Mouse (Mus musculus) fibroblast of lung, adult 2 months (primary cell): ENCODE data around the gene 9130213A22Rik.

Experiments used
- DNase-seq: peaks from one replicate; pipeline ENCODE4 v3.0.0-alpha.2; 2011; ENCODE audit warnings: low read depth

9130213A22Rik gene

DNA sequence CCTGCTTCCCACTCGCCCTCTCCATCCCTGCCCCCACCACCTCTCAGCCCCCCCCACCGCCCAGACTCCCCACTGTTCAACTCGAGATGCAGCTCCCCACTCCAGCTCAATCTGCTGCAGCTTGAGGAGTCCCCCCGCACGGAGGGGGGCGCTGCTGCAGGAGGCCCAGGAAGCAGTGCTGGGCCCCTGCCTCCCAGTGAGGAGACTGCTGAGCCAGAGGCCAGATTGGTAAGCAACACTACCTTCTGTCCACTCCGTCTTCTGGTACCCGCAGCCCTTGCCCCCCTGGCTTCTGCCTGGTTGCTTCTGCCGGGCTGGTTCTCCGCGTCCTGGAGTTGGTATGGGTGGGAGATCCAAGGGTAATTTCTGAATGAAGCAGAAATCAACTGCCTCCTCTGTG, 15.5 kb downstream of the 9130213A22Rik start:
- DNase-seq = no peak

DNA sequence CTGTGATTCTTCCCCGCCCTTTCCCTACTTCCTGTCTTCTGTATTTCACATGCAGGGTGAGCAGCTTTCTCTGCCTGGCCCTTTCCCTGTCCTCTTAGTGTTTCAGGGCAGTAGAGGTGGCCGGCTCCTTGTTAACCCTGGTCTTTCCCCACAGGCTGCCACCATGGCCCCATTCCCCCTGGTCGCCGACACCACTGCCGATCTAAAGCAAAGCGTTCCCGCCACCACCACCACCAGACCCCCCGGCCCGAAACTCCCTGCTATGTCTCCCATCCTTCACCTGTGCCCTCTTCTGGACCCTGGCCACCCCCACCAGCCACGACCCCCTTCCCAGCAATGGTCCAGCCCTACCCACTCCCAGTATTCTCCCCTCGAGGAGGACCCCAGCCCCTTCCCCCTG, 16.1 kb downstream of the 9130213A22Rik start:
- no peak for DNase-seq

DNA sequence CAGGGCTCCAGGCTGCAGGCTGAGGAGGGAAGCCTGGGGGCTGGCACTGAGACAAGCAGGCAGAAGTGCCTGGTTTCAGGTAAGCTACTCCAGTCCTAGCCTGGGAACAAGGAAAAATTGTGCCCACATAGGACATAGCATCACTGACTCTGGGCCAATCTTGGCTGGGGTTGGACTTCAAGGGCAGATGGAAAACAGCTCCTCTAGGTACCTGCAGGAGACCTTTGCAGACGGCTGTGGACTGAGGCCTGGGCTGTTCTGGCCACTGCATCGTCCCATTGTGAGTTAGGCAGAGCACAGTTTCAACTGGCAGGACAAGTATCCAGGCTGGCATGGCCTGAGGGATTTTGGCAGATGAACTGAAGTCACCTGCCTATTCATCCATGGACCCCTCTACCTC, 16.6 kb downstream of the 9130213A22Rik start:
- no peak for DNase-seq

DNA sequence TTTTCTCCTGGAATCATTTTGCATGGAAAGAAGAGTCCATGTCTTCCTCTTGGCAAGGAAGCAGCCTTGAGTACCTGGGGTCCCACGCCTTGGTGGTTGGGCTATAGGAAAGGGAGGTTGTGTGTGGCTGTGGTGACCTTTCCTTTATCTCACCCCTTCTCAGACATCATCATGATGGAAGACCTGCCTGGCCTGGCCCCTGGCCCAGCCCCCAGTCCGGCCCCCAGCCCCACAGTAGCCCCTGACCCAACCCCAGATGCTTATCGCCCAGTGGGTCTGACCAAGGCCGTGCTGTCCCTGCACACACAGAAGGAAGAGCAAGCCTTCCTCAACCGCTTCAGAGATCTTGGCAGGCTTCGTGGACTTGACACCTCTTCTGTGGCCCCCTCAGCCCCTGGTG, 17.2 kb downstream of the 9130213A22Rik start:
- DNase-seq = no peak

DNA sequence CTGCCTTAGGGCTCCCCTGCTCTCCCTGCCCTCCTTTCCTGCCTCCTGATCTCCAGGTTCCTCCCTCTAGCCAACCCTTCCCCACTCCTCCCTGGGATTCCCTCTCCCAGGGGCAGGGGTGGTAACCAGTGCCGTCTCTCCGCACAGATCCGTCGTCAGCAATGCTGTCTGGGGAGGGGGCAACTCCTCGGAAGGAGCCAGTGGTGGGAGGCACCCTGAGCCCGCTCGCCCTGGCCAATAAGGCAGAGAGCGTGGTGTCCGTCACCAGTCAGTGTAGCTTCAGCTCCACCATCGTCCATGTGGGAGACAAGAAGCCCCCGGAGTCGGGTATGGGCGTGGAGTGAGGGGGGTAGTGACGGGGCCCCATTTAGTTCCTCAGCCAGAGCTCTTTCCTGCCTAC, 17.9 kb downstream of the 9130213A22Rik start:
- DNase-seq = no peak

DNA sequence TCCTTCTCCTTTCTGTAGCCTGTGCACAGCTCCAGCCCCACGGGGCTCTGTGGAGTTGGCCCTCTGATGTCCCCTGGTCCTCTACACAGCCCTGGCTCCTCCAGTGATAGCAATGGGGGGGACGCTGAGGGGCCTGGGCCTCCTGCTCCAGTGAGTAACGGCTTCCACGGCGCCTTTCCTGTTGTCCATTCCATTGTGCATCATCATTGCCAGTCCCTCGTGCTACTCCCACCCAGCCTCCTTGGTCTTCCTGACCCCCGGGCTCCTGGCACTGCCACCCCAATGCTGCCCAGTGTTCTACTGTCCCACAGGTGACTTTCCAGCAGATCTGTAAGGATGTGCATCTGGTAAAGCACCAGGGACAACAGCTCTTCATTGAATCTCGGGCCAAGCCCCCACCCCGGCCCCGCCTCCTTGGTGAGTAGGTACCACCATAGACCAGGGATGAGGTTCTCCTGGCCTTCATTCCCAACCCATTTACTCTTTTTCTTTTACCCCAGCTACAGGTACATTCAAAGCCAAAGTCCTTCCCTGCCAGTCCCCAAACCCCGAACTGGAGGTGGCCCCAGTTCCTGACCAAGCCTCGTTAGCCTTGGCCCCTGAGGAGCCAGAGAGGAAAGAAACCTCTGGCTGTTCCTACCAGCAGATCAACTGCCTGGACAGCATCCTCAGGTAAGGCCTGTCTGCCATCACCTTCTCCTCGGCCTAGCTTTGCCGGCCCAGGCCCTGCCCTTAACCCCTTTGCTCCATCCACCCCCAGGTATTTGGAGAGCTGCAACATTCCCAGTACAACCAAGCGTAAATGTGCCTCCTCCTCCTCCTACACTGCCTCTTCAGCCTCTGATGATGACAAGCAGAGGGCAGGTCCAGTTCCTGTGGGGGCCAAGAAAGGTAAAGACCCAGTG, 18.6 kb downstream of the 9130213A22Rik start:
- DNase-seq = no peak

DNA sequence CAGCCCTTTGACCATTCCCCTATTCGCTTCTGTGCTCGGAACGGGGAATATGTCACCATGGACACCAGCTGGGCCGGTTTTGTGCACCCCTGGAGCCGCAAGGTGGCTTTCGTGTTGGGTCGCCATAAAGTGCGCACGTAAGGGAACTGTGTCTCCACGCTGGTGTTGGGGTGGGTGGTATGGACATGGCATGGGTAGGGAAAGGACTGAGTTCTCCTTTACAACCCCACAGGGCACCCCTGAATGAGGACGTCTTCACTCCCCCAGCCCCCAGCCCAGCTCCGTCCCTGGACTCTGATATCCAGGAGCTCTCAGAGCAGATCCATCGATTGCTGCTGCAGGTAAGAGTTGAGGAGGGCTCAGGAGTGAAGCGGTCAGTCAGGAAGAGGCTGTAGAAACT, 19.3 kb downstream of the 9130213A22Rik start:
- DNase-seq = no peak

DNA sequence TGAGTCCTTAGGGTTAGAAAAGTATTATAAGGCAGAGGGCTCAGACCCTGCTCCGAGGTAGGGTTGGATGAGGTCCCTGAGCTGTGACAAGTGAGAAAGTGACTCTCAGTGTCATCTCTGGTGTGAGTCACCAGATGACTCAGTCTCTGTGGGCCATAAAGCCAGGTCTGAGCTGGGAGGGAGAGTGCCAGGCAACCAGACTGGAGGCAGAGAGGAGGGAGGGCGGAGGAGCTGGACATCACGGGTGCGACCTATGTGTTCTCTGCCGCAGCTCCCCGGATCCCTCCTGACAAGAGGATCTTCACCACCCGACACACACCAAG, 20.0 kb downstream of the 9130213A22Rik start:
- no peak for DNase-seq

DNA sequence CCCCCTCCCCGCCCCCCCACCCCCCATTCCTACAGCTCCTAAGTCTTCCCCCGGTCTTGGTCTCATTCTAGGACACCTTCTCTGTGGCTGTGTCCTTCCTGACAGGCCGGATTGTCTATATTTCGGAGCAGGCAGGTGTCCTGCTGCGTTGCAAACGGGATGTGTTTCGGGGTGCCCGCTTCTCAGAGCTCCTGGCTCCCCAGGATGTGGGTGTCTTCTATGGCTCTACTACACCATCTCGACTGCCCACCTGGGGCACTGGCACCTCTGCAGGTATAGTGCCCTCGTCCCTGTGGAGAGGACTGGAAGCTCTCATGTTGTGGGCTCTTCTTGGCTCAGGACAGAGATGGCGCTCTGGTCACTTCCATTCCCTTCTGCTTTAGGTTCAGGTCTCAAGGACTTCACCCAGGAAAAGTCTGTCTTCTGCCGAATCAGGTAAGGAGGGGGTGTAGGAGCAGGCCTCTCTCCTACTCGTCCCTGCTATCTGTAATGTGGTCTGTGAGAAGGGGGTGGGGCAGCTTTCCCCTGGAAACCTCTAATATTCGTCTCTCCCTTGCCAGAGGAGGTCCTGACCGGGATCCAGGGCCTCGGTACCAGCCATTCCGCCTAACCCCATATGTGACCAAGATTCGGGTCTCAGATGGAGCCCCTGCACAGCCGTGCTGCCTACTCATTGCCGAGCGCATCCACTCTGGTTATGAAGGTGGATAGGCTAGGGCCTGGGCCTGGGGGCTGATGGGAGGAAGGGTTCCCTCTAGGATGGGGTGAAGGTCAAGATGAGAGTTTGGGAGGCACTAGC, 20.6 kb downstream of the 9130213A22Rik start:
- no peak for DNase-seq

DNA sequence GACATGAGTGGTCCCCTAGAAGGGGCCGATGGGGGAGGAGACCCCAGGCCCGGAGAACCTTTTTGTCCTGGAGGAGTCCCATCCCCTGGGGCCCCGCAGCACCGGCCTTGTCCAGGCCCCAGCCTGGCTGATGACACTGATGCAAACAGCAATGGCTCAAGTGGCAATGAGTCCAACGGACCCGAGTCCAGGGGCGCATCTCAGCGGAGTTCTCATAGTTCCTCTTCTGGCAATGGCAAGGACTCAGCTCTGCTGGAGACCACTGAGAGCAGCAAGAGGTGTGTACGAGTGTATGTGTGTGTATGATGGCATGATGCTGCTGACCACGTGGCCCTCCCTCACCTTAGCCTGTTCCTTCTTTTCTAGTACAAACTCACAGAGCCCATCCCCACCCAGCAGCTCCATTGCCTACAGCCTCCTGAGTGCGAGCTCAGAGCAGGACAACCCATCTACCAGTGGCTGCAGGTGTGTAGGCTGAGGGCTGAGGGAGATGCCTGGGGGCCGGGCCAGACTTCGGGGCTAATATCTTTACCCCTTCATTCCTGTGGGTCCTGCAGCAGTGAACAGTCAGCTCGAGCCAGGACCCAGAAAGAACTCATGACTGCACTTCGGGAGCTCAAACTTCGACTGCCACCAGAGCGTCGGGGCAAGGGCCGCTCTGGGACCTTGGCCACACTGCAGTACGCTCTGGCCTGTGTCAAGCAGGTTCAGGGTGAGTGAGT, 21.6 kb downstream of the 9130213A22Rik start:
- DNase-seq = no peak

DNA sequence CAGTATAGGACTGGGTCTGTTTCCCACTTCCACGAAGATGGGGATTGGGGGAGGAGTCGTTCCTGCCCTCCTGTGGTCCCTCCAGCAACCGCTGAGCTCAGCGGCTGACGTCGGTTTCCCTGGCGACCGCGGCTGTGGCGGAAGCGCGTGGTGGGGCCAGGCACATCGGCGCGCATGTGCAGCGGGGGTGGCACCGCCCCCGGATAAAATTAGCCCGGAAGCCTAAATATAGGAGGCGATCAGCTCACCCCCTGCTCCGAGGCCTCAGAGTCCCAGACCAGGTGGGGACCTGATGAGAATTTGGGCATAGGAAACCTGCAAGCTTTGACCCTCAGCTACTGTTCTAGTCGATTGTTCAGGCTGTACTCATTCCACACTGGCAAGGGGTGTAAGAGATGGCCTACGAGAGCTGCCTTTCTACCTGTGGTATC, 22.5 kb downstream of the 9130213A22Rik start:
- peak; percentile 83 for DNase-seq

DNA sequence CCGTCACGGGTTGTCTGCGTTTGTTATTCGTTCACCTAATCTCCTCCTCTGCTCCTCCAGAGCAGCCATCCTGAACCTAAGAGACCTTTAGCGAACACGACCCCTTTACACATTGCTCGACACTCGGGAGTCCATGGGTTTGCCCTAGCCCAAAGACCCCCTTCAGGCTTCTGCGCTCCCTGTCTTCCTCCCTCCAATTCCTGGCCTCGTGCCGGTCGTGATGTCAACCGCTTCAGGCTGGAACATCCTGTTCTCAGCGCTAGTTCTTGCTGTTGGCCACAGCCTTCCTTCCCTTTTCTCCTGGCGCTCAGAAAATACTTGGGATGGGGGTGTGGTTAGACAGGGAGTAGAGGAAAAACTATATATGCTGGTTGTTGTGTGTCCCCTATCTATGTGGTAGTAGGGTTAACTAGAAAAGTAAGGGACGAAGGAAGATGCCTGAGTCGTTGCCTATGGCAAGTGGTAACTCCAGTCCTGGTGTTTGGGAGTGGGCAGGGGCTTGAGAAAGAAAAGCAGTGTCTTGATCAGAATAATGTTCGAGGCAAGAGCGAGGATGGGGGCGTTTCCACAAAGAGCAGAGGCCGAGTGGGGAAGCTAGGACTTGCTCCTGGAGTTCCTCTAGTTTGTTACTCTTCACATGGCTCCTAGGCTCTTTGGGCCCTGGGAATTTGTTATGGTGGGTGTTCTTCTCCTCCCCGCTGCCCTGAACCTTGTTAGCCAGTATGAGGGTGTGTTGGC, 23.0 kb downstream of the 9130213A22Rik start:
- no peak for DNase-seq

DNA sequence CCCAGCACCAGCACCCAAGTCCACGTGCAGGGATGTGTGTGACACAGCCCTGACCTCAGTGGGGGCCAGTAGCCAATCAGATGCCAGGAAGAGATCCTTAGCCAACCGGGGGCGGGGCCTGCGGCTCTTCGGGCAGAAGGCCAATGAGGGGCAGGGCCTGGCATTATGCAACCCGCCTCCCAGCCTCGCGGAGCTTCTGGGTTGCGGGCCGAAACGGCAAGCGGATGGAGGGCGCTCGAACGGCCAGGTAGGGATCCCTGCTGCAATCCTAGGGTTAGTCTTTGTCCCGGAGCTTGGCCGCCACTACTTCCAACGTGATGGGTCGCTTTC, 23.7 kb downstream of the 9130213A22Rik start:
- peak; percentile 91 for DNase-seq

DNA sequence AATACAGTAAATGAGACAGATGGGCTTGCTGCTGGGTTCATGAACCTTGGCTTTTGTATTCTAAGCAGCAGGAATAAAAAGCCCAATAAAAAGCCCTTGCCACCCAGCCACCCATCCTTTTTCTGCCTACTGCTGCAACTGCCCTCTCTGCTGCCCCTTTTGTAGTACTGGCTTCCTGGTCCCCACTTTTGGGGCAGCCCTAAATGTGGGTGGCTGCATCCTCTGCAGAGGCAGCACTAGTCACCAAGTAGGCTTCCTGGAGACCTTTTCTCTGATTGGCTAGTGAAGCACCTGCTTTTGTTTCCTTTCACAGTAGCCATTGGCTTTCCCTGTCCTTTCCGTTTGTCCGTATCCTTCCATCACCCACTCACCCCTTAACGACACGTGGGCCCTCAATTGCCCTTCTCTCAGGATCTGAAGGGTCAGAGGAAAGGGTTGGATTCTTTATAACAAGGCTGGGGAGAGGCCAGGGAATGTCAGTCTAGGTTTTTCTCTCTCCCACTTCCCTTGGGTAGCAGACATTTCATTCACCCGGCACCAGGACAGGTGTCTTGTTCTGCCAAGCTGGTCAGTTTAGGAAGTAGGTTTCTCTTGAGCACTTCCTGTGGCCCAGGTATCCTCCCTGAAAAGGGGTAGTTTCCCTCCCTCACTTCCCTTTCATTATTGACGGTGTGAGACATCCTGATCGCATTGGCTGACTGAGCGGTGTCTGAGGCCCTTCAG, 24.2 kb downstream of the 9130213A22Rik start:
- DNase-seq = no peak

DNA sequence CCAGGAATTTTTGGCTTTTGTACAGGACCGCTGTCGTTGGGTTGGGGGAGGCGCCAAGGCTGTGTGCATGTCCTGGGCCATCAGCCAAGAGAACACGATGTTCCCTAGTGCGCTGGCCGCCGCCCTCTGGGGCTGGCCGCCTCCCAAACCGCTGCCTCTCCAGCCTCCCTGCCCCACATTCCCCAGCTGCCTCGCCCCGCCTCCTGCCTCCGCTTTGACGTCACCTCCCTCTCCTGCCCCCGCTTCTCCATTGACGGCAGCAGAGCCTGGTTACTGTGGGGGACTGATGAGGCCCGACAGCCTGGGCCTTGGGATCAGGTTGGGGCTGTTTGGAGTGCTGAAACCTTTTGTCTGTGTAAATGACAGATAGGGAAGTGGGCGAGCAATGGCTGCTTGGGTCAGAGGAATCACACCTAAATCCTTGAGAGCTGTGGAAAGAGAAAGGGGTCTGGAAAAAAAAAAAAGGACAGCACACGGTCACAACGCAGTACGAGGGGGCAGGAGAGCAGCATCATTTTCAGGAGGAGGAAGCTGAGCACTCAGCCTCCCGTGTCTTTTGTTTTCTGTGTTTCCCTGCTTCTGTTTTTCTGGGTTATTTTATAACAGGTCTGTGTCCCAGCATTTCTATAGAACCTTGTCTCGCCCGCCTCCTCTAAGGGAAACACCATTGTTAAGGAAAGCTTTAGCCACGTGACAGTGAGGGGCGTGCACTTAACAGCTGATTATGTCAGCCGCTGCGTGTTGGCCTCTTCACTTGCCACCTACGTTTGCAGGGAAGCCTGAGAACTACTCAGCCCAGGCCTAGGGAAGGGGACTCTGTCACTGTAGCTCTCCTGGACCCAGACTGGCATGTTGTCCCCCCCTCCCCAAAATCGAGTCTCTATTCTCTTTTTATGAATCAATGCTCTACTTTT, 25.1 kb downstream of the 9130213A22Rik start:
- DNase-seq = peak; percentile 94

DNA sequence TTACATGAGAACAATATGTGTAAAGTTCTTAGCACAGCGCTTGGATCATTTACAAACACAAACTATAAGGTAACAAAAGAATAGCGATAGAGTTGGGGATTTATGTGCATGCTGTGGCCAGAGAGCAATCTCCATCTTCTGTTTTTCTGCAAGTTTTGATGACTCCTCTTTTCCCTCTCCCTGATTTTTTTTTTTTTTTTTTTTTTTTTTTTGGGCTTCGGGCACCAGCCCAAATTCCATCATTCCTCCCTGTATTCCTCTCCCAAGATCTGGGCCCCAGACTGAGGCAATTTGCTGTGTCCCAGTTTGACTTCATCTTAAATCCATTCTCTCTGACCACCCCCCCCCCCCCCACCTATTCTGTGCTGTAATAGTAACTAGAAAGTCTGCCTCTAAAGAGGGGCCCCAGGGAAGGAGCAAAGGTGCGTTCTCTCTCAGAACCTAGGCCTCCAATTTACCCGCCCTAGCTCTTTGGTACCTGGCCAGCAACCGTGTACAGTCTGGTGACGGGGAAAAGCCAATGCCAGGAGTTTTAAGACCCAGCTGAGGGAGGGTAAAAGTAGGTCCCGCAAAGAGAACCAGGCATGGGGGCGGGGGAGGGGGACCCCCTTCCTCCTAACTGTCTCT, 25.9 kb downstream of the 9130213A22Rik start:
- DNase-seq = peak; percentile 57

DNA sequence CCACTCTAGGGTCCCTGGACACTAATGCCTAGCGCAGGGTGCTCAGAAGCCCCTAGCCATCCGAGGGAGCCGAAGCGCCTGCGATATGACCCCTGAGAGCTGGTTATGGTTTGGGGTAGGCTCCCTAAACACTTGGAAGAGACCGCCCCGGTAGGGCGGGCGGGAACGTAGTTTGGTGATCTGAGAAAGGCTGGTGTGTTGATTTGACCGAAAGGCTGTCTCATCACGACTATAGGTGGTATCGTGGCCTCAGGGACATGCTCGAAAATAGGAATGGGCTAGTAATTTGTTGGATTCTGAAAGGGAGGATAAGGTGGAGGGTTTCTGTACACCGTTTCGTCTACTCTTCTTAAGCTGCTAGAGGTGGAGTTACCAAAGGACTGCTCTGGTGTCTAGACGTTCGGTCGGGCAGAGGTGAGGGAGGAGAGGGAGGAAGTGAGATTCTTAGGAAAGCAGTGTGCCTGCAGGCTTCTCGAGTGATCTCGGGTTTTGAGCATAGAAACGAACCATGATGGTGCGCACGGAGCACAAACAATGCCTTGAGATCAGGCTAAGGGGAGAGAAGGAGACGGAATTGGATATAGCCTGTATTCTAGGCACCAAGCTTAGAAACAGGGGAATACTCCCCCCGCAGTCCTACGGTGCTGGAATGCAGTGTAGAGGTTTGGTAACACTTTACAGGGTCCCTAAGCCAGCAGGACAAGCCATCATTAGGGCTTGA, 26.7 kb downstream of the 9130213A22Rik start:
- DNase-seq = no peak

DNA sequence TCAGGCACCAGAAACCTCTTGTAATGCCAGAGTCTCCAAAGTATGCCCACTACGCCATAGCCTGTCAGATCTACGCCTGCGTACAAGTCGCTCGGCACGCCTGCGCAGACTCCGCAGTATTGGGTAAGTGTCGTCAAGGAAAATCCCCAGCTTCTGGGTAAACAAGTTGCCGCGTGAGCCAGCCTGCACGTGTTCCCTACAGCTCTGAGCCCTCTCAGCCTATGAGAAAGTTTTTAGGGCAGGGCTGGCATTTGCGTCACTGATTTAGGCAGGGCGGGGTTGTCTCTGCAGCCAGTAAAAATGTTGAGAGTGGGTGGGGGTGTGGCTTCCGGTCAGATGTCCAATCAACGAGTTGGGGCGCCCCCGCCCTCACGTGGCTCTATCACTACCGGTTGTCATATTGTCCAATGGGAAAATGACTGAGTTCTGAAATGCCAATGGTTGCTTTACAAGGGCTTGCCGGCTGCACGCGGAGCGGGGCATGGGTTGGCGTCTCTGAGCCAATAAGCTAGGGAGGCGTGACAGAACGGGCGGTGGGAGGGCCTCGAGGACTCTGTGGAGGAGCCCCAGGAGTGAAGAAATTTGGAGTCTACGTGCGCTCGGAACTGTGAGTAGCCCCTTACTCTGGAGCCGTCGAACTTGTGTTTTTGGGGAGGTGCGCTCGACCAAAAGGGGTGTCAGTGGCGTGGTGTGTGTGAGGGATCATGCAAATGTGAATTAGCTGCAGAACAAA, 27.5 kb downstream of the 9130213A22Rik start, which contains the start of gene Per1:
TSS of gene Per1 (plus strand) at position 521 of the 733 bp plus-strand sequence.
- peak; percentile 100 for DNase-seq
